10 mouse cellular contexts compared by ENCODE assay signal in the genomic region with DNA sequence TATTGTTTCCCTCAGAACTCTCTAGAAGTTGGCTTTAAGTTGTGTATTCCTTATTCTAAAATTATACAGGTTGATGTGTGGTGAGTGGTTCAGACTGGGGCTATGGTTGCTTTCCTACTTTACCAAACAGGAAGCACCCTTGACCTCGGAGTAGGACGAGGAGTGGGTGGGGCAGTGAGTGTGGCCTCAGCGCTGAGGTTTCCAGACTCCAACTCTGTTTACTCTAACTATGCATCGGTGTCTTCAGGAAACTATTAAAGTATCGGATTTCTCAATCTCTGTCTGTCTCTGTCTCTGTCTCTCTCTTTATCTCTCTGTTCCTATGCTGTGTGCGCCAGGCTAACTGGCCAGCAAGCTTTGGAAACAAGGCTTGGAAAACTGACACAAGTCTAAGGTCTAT. TPM values are rescaled to one million over a fixed set of nuclear protein-coding genes. Genes with fewer than 3 reads are reported as not detected.
DNase-seq lines count a peak whose midpoint lies in the region; ATAC-seq and TF ChIP-seq lines count a peak whose summit lies in the region.
"Had no signal": no experiment of that assay in that cellular context is flagged by ENCODE, and none has a peak within 500 bp of the region (broad histone marks: within the 10 kb centered on the region; RNA-seq: fewer than 3 reads in every experiment).

No protein-coding gene starts in this region.

- no peak for TF ChIP-seq CTCF in intestine, postnatal 0 days (IDR thresholded peaks at IDR 0.05; ENCODE audit: low read depth)

- H3K9me3 ChIP-seq in kidney, embryonic 16.5 days (ENCODE audit: low read length) = no peaks in the 10 kb centered on the region
- no peaks in the 10 kb centered on the region for H3K9me3 ChIP-seq in intestine, postnatal 0 days (ENCODE audit: control insufficient read depth)
- H3K9me3 ChIP-seq in midbrain, embryonic 15.5 days = no peaks in the 10 kb centered on the region
- H3K9me3 ChIP-seq in neural tube, embryonic 15.5 days (replicated peaks) = no peaks in the 10 kb centered on the region
- H3K9me3 ChIP-seq in forebrain, embryonic 15.5 days = no peaks in the 10 kb centered on the region

- peak overlapping the region; percentile 33; the same call in 1 of the 2 replicates for H3K27ac ChIP-seq in kidney, embryonic 16.5 days (ENCODE audit: low read length)
- H3K27ac ChIP-seq in brown adipose tissue, adult 24 weeks (replicated peaks; ENCODE audit: low read depth, low read length) = peak overlapping the region; percentile 47
- peak overlapping the region; percentile 93 for H3K27ac ChIP-seq in intestine, postnatal 0 days (ENCODE audit: low read depth, low read length)
- no peak overlapping the region for H3K27ac ChIP-seq in midbrain, embryonic 15.5 days
- no peak overlapping the region for H3K27ac ChIP-seq in neural tube, embryonic 15.5 days (replicated peaks)
- H3K27ac ChIP-seq in forebrain, embryonic 15.5 days (replicated peaks) = no peak overlapping the region

- DNase-seq in kidney, postnatal 14 days = no peak
- DNase-seq: cerebellum, postnatal 36 days; right cerebral cortex, postnatal 4 days had no signal

- WGBS in kidney, embryonic 16.5 days = 13% methylated on average over 6 of the region's 6 CpGs
- 13% methylated on average over 6 of the region's 6 CpGs for WGBS in intestine, postnatal 0 days
- WGBS in midbrain, embryonic 15.5 days = 85% methylated on average over 6 of the region's 6 CpGs
- whole genome bisulfite sequencing in neural tube, embryonic 15.5 days = 69% methylated on average over 6 of the region's 6 CpGs
- 89% methylated on average over 6 of the region's 6 CpGs for WGBS in forebrain, embryonic 15.5 days

- H3K27me3 ChIP-seq in kidney, embryonic 16.5 days (ENCODE audit: insufficient read depth, low read length) = no peaks in the 10 kb centered on the region
- H3K27me3 ChIP-seq in intestine, postnatal 0 days (replicated peaks; ENCODE audit: control insufficient read depth, insufficient read depth, low read length) = no peaks in the 10 kb centered on the region
- no peaks in the 10 kb centered on the region for H3K27me3 ChIP-seq in myocyte (ENCODE audit: control insufficient read depth, insufficient read depth, insufficient read length)
- no peaks in the 10 kb centered on the region for H3K27me3 ChIP-seq in midbrain, embryonic 15.5 days (replicated peaks)
- no peaks in the 10 kb centered on the region for H3K27me3 ChIP-seq in neural tube, embryonic 15.5 days (replicated peaks)
- H3K27me3 ChIP-seq in forebrain, embryonic 15.5 days = no peaks in the 10 kb centered on the region

- H3K4me2 ChIP-seq in kidney, embryonic 16.5 days (replicated peaks; ENCODE audit: low read depth, low read length) = no peak overlapping the region
- peak overlapping the region; percentile 17; the same call in 1 of the 2 replicates for H3K4me2 ChIP-seq in intestine, postnatal 0 days (replicated peaks; ENCODE audit: low read depth)
- peak overlapping the region; percentile 49 for H3K4me2 ChIP-seq in myocyte (ENCODE audit: low read depth)
- no peak overlapping the region for H3K4me2 ChIP-seq in midbrain, embryonic 15.5 days
- no peak overlapping the region for H3K4me2 ChIP-seq in neural tube, embryonic 15.5 days
- H3K4me2 ChIP-seq in forebrain, embryonic 15.5 days (replicated peaks) = no peak overlapping the region

- H3ac ChIP-seq in myocyte (ENCODE audit: control insufficient read depth, insufficient read length) = no peak overlapping the region

- no peak overlapping the region for H3K9ac ChIP-seq in kidney, embryonic 16.5 days (replicated peaks; ENCODE audit: low read length)
- no peak overlapping the region for H3K9ac ChIP-seq in intestine, postnatal 0 days (ENCODE audit: low read depth, low read length)
- H3K9ac ChIP-seq in midbrain, embryonic 15.5 days = no peak overlapping the region
- no peak overlapping the region for H3K9ac ChIP-seq in neural tube, embryonic 15.5 days (replicated peaks)
- H3K9ac ChIP-seq in forebrain, embryonic 15.5 days (replicated peaks) = no peak overlapping the region

- no peak for ATAC-seq in kidney, embryonic 16.5 days (ENCODE audit: low FRiP score, low TSS enrichment)
- ATAC-seq in intestine, postnatal 0 days = peak; percentile 60
- no peak for ATAC-seq in midbrain, embryonic 15.5 days (replicated peaks)
- ATAC-seq in neural tube, embryonic 15.5 days (ENCODE audit: low FRiP score) = no peak
- ATAC-seq in forebrain, embryonic 15.5 days (replicated peaks) = no peak

- no peak for TF ChIP-seq POLR2A in myocyte (IDR thresholded peaks at IDR 0.05; ENCODE audit: insufficient read length, low read depth)

- no peaks in the 10 kb centered on the region for H3K36me3 ChIP-seq in kidney, embryonic 16.5 days (ENCODE audit: insufficient read depth, low read length)
- 0 out of 2 replicates have a peak, but pooled peaks cover 7% of the 10 kb centered on the region for H3K36me3 ChIP-seq in intestine, postnatal 0 days (ENCODE audit: control insufficient read depth, insufficient read depth)
- no peaks in the 10 kb centered on the region for H3K36me3 ChIP-seq in myocyte (ENCODE audit: control insufficient read depth, insufficient read depth)
- H3K36me3 ChIP-seq in midbrain, embryonic 15.5 days (replicated peaks) = no peaks in the 10 kb centered on the region
- no peaks in the 10 kb centered on the region for H3K36me3 ChIP-seq in neural tube, embryonic 15.5 days
- no peaks in the 10 kb centered on the region for H3K36me3 ChIP-seq in forebrain, embryonic 15.5 days

- H3K79me2 ChIP-seq in myocyte (ENCODE audit: control insufficient read depth, insufficient read depth) = peaks cover 14% of the 10 kb centered on the region

- peaks cover 73% of the 10 kb centered on the region for H3K4me1 ChIP-seq in kidney, embryonic 16.5 days (ENCODE audit: insufficient read depth, low read length)
- peaks cover 43% of the 10 kb centered on the region for H3K4me1 ChIP-seq in brown adipose tissue, adult 24 weeks (ENCODE audit: control insufficient read depth, insufficient read depth, insufficient read length, low read length)
- peaks cover 14% of the 10 kb centered on the region for H3K4me1 ChIP-seq in intestine, postnatal 0 days (replicated peaks; ENCODE audit: control insufficient read depth, insufficient read depth, low read length)
- peaks cover 16% of the 10 kb centered on the region for H3K4me1 ChIP-seq in midbrain, embryonic 15.5 days
- peaks cover 26% of the 10 kb centered on the region for H3K4me1 ChIP-seq in neural tube, embryonic 15.5 days
- H3K4me1 ChIP-seq in forebrain, embryonic 15.5 days = peaks cover 38% of the 10 kb centered on the region

- H3K4me3 ChIP-seq in kidney, embryonic 16.5 days (ENCODE audit: low read length) = no peak overlapping the region
- no peak overlapping the region for H3K4me3 ChIP-seq in brown adipose tissue, adult 24 weeks (ENCODE audit: insufficient read depth, low read depth, low read length)
- H3K4me3 ChIP-seq in intestine, postnatal 0 days (ENCODE audit: low read depth, low read length) = no peak overlapping the region
- H3K4me3 ChIP-seq in myocyte = no peak overlapping the region
- no peak overlapping the region for H3K4me3 ChIP-seq in midbrain, embryonic 15.5 days
- H3K4me3 ChIP-seq in neural tube, embryonic 15.5 days (replicated peaks) = no peak overlapping the region
- no peak overlapping the region for H3K4me3 ChIP-seq in forebrain, embryonic 15.5 days

TF ChIP-seq in myocyte, 11 proteins besides CTCF, POLR2A, EP300 and RAD21:
- peak in 1 of 3 experiments; percentile 11 for TF ChIP-seq MYOD1 (IDR thresholded peaks at IDR 0.05; ENCODE audit: control insufficient read depth in 1 of 3, insufficient read length in 2 of 3, low read depth in 2 of 3)
- no peak for TF ChIP-seq TCF3 (IDR thresholded peaks at IDR 0.05; ENCODE audit: insufficient read length, low read depth)

RNA-seq across cellular contexts. Expression of gene Itgb5, which starts 57.2 kb away (rescaled TPM):
- 14.1 and 16.8 TPM in 2 replicates for polyA plus RNA-seq in kidney, embryonic 16.5 days (2015; fragmentation: Nextera tagmentation; extraction: Ambion mirVana)
- polyA plus RNA-seq in brown adipose tissue, adult 24 weeks (2012; ENCODE audit: insufficient read depth, insufficient read length, missing spikeins) = 42.1 and 53.4 TPM in 2 replicates
- polyA plus RNA-seq in intestine, postnatal 0 days (2015; fragmentation: Nextera tagmentation; extraction: Ambion mirVana) = 23.5 and 23.6 TPM in 2 replicates
- polyA plus RNA-seq in myocyte (2012; fragmentation: generic; extraction: Trizol) = 114 TPM
- 24.1 and 24.6 TPM in 2 replicates for polyA plus RNA-seq in midbrain, embryonic 15.5 days (2015; fragmentation: Nextera tagmentation; extraction: Ambion mirVana)
- polyA plus RNA-seq in neural tube, embryonic 15.5 days (2015; fragmentation: Nextera tagmentation; extraction: Ambion mirVana) = 19.2 and 20.1 TPM in 2 replicates
- 10.6 and 13.3 TPM in 2 replicates for polyA plus RNA-seq in forebrain, embryonic 15.5 days (2015; fragmentation: Nextera tagmentation; extraction: Ambion mirVana)

Comparison
In these comparisons a context has a peak if more than half of its experiments do, and no peak if none do; other contexts are left out.
1. H3K27ac ChIP-seq: peak in kidney, embryonic 16.5 days (single experiment), brown adipose tissue, adult 24 weeks (single experiment) and intestine, postnatal 0 days (single experiment); none in midbrain, embryonic 15.5 days (single experiment), neural tube, embryonic 15.5 days (single experiment) and forebrain, embryonic 15.5 days (single experiment).
2. H3K4me2 ChIP-seq: peak in intestine, postnatal 0 days (single experiment) and myocyte (single experiment); none in kidney, embryonic 16.5 days (single experiment), midbrain, embryonic 15.5 days (single experiment), neural tube, embryonic 15.5 days (single experiment) and forebrain, embryonic 15.5 days (single experiment).